Mouse (Mus musculus) cerebellum, postnatal 10 days (tissue): Measurements from ENCODE around the gene Tmem158.

ENCODE experiments used
- DNase-seq, 2 experiments: peaks; one replicate each; pipeline ENCODE4 v3.0.0; 2021; ENCODE audit warnings: mixed read lengths in 2 of 2

The Tmem158 gene

DNA sequence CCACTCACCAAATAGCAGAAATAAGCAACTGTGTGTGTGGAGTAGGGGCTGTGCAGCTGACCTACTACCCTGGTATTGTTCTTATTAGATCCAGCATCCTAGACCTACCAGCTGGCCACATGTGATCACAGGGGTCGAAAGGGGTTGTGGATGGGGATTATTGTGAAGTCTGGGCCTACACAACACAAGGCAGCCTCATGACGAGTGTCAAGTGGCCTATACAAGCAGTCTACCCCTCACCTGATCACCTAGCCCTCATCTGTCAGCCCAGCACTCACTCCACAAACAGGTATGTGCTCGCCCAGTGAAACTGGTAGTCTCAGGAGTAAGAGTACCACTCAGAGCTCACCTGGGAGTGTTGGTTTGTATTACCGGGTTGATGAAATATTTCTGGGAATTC, 15.4 kb downstream of the Tmem158 start:
- DNase-seq, result no peak

DNA sequence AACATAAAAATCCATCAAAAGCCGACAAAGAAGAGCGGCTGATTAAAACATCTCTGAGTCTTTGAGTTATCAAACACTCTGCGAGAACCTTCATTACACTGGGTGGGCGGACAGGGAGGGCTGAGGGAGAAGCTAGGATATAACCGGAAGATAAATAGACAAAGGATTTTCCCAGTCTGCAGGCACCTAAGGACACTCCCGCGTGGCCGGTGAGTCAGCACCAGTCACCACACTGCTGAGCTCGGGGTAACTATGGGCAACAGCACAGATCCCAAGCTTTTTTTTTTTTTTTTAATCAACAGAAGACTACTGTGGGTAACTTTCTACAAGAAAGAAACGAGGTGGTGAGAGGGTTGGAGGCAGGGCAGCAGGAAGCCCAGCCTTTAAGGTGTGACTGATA, 16.6 kb downstream of the Tmem158 start:
- DNase-seq, result no peak

DNA sequence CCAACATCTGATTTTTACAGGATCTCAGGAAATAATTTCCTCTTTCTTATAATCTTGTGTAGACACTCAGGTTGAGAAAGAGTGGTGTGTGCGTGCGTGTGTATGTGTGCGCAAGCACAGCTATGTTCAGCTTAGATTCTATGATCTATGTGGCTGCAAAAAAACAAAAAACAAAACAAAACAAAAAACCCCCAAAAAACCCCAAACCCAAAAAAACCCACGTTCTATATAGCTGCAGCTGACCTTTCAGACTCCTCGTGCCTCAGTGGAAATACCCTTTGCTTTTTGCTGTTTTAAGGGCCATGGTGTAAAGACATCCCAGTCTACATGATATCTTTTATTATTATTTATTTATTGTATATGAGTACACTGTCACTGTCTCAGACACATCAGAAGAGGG, 19.4 kb downstream of the Tmem158 start:
- DNase-seq, result no peak

DNA sequence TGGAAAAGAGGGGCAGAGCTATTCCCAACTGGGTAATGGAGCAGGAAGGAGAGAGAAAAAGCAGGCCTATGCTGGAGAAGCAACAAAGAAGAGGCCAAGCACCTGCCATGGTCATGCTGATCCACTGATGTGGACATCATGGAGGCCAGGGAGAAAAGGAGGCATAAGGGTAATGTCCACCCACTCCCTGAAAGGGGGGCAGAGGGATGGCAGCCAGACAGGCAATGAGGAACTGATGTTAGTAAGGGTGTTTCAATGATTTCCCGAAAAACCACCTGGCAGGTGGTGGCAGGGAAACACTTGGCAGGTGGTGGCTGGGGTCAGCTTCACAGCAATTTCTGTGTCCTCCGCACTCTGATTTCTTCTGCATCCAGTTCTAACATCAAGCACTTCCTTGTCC, 19.8 kb downstream of the Tmem158 start:
- no peak for DNase-seq

DNA sequence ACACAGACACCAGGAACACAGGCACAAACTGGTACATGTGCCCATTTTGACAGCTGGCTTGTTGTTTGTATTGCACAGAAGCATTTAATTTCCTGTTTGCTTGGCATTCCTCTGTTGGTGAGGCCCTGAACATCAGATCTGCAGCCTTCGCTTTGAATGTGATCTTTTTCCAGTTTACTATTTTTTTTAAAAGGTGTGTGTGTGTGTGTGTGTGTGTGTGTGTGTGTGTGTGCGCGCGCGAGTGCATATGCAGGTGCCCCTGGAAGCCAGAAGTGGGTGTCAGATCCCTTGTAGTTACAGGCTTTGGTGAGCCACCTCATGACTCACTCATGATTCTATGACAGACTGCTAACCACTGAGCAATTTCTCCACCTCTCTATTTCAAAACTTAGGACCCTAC, 20.3 kb downstream of the Tmem158 start:
- DNase-seq, result no peak

DNA sequence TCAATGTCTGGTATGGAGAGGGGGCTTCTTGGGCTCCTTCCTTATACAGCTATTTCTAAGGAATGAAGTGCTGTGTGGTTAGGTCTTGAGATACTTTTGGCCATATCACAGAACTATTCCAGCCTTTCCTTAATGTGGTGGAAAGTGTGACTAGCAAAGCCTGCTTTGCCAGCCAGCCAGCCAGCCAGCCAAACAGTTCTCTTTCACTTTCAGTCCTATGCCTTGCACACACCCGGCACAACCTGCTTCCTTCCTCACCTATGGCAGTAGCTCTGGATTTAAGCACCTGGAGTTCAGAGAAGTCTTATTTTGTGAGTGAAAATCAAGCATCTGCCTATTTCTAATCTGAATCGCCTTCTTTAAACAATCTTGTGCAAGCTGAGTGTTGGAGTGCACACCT, 20.9 kb downstream of the Tmem158 start:
- no peak for DNase-seq

DNA sequence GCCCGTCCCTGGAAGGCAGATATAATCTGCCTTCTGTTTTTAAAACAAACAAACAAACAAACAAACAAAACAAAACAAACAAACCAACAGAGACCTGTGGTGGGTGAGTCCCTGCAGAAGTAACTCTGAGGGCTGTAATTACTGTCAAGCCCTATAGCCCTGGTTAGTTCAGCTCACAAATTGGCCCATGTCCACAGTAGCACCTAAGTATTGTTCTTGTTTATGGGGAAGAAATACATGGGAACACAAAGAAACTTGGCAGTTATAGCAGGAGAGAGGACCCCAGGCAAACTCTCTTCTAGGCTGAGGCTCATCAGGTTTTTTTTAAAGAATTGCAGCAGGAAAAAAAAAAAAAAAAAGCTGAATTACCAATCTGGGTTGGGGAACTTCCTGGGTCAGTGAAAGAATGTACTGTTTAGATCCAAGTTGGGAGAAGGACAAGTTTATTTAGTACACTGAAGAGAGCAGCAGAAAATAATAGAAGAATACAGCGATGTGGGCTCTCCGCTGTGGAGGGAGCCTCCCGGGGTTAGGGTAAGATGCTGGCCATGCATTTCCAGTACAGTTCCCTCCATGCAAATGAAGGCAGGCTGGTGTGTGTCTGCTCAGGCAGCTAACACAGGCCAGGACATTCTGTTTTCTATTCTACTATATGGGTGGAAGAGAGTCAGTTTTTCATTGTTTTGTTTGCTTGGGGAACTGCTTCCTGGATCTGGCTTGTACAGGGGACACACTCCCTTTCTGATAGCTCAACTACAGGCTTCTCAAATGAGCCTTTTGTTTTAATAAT, 22.1 kb downstream of the Tmem158 start:
- DNase-seq, result no peak

DNA sequence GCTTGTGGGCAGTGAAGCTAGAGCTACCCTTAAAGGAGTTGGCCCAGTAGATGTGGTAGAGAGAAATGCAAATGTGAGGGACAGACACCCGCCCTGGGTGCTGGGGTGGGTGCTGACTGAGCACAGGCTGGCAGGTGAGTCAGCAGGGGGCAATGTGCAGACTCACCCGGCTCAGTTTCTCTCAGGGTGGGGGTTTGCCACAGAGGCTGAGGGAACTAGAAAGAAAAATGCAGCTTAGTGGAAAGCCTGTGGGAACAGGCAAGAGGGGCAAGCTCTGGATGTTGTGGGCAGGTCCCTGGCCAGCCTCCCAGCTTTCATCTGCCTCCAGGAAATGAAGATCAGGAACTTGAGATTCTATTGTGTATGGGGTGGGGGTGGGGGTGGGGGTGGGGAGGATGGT, 22.8 kb downstream of the Tmem158 start:
- no peak for DNase-seq

DNA sequence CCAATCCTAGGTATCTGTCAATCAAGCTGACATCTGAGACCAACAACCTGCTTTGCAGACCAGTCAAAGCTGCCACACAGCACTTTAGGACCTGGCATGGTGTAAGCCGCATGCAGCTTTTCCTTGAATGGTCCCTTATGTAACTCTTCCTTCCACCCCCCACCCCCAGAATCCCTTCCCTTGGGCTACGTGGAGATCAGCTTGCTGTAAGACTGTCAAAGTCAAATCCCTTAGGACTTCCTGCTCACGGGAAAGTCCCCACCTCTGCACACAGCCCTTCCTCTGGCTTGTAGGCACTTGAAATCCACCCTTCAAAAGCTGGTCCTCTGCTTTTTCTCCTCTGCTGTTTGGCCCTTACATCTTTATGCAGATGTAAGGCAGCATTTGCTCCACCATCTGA, 24.9 kb downstream of the Tmem158 start:
- DNase-seq, result no peak

DNA sequence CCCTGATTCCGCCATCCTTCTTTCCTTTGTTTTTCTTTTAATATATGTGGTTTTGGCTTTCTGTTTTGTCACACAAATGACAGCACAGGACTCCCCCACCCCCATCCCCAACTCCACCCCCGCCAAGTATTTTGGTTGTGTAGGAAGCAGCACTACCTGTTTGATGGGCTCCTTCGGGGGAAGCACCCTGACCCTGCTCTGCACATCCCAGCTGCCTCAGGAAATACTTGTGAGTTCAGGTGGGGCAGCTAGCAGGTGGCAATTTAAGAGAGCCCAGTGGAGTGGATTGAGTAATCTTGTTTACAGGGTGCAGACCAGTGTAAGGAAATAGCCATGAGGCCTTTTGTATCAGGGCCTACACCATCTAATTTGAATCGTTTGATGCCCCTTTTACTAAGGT, 30.7 kb downstream of the Tmem158 start:
- DNase-seq, result no peak

DNA sequence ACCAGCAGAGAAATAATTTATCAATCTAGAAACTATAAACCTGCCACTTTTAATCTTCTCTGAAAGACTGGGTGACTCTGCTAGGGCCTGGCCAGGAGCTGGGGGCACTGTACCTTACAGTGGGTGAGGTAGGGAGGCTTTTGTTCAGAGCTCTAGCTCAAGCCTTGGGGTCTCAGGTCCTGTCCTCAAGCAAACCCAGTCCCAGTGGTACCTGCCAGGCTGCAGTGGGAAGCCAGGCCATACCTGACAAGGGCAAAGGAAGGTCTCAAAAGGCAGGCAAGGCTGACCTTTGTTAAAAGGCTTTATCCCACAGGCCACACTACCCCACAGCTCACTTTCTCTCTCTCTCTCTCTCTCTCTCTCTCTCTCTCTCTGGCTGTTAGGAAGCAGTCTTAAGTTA, 31.9 kb downstream of the Tmem158 start:
- no peak for DNase-seq

DNA sequence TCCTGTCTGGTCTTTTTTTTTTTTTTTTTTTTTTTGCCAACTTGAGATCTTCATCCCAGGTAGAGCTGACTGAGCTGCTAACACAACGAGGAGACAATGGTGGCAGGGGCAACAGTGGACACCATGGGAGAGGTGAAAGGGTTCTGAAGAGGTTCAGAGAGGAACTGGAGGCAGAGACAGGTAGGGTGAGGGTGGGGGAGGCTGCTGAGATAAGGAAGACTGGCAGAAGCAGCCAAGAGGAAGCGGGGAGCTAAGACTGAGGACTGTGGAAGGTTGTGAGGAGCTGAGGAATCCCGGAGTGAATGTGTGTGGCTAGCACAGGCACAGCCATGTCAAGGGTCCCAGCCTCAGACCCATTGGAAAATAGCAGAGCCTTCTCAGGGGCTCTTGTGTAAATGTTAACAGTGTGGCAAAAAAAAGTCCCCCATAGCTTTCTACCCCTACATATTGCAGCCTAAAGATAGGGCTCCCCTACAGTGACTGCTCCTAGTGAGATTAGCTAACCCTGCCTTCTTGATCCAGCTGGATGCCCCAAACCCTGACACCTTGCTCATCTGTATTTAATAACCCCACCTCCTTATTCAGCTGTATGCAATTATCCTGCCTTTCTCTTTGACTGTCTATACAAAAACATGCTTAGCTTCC, 33.3 kb downstream of the Tmem158 start:
- no peak for DNase-seq

DNA sequence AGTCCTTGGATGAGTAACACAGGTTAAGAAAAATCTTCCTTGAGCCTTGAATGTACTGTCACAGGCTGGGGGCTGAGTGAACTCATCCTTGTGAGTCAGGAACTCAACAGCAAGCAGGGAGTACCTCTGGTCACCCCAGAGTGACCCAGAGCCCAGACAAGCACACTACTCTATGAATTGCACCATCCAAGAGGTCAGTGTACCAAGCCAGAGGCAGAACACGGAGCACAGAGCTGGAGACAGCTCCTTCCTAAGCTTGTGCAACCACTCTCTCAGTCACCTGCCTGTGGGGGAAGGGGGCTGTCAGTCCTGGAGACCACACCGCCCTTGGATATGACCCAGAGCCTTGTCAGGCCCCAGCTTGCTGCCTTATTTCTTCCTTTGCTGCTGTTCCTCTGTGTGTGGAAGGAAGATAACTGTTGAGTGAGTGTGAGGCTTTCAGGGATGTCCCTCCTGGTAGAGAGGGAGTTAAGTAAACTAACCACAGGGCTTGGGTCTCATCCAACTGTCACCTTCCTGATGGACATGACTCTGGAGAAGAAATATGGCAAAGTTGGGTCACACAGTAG, 35.6 kb downstream of the Tmem158 start:
- DNase-seq, result no peak

DNA sequence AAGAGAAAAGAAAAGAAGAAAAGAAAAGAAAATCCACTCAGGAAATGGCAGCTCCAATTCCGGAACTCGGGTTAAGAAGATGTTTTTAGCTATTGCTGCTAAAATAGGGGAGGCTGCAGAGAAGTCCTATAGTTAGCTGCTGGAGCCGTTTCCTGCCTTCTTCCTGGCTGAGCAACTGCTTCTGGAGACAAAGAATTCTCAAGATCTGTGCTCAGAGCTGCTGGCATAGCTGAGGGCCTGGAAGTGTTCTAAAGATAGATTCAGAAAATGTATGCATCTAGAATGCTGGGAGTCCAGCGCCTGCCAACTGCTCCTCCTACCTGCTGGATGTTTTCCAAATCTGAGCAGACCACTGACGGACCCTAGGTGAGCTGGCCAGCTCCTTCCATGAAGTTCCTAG, 40.7 kb downstream of the Tmem158 start:
- DNase-seq, result peak in 1 of 2 experiments; percentile 28

DNA sequence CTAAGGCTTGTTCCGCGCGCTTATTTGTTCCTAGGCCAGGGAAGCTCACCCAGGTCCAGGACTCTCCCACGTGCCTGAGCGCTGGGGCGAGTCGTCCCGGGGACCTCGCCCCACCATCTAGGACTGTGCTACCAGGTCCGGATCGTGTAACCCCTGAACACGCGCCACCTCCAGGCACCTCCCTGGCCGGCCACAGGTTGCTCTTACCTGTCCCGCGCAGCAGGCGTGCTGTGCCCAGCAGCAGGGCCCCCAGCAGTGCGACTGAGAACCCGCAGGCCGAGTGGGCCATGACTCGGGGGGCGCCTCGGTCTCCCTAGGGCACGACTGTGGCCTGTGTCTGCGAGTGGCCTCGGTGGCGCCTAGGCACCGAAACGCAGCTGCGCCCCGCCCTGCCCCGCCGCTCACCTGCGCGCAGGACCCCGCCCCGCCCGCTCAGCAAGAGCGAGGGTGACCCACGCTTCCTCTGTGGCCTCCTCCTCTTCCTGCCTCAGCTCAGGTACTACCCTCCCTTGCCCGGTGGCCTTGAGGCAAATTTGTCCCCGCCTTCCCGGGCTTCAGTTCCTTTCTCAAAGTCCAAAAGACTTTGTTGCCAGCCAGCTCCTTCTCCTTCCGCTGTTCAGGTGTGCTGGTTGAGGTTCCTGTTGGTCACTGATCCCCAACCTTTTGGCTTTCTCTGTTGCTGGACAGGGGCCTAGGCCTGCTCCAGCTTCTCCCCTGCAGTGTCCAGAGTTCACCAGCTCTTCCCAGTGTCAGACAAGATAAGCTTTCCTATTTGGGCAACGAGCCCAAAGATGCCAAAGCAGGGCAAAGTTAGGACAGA, 44.7 kb downstream of the Tmem158 start, which contains the start of gene Cdcp1:
Cdcp1 (minus strand) TSS at position 418 of the 820 bp plus-strand sequence.
- no peak for DNase-seq

DNA sequence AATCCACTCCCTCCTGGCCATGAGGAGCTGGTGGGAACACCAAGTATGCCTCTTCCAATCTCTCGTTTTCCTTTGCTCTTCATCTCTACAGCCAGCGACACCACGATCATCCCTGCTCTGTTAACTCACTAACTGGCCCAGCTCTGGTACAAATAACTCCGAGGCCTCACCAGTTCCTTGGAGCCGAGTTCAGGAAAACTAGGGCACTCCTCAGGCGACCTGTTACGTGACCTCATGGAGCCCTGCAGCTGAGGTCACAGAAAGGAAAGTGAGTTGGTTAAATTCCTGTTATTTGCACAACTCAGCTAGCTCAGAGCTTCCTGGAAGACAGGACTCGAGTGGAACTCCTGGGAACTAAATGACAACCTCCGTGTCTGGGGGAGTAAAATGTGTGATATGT, 47.2 kb downstream of the Tmem158 start:
- no peak for DNase-seq
